Mouse (Mus musculus): ENCODE measurements around the gene Atp23. TPM values are rescaled to one million over a fixed set of nuclear protein-coding genes. Genes with fewer than 3 reads are reported as not detected.

The Atp23 gene
- total RNA-seq (2015) (7.0 and 8.6 TPM in 2 replicates), total RNA-seq (2017) (3.5 and 5.1 TPM in 2 replicates)

- ATAC-seq (ENCODE audit: poor library complexity, severe bottlenecking): peak; percentile 81
These were observed at the start of gene Atp23 for GRCm38 (mm10) chr10:126900821-126901487. Atp23 (minus strand) TSS chr10:126901355.

GRCm38 (mm10) chr10:126950572-126950971 lies 49.4 kb upstream of the Atp23 start:
- no peak for ATAC-seq (ENCODE audit: poor library complexity, severe bottlenecking)

GRCm38 (mm10) chr10:126949824-126950223 lies 48.7 kb upstream of the Atp23 start:
- ATAC-seq (ENCODE audit: poor library complexity, severe bottlenecking): no peak

GRCm38 (mm10) chr10:126945531-126945930 lies 44.4 kb upstream of the Atp23 start:
- ATAC-seq (ENCODE audit: poor library complexity, severe bottlenecking): no peak

GRCm38 (mm10) chr10:126940949-126941348 lies 39.8 kb upstream of the Atp23 start:
- no peak for ATAC-seq (ENCODE audit: poor library complexity, severe bottlenecking)

- no peak for ATAC-seq (ENCODE audit: poor library complexity, severe bottlenecking)
These were observed 34.6 kb upstream of the Atp23 start for GRCm38 (mm10) chr10:126935556-126936381.

GRCm38 (mm10) chr10:126935121-126935520 lies 34.0 kb upstream of the Atp23 start:
- ATAC-seq (ENCODE audit: poor library complexity, severe bottlenecking): no peak

GRCm38 (mm10) chr10:126934561-126934960 lies 33.4 kb upstream of the Atp23 start:
- ATAC-seq (ENCODE audit: poor library complexity, severe bottlenecking): no peak

GRCm38 (mm10) chr10:126931760-126932139 lies 30.6 kb upstream of the Atp23 start:
- no peak for ATAC-seq (ENCODE audit: poor library complexity, severe bottlenecking)

- ATAC-seq (ENCODE audit: poor library complexity, severe bottlenecking): no peak
These were observed 30.1 kb upstream of the Atp23 start for GRCm38 (mm10) chr10:126931123-126931759.

GRCm38 (mm10) chr10:126930270-126931121 lies 29.3 kb upstream of the Atp23 start:
- no peak for ATAC-seq (ENCODE audit: poor library complexity, severe bottlenecking)

GRCm38 (mm10) chr10:126929543-126929942 lies 28.4 kb upstream of the Atp23 start:
- ATAC-seq (ENCODE audit: poor library complexity, severe bottlenecking): no peak

- ATAC-seq (ENCODE audit: poor library complexity, severe bottlenecking): peak; percentile 29
These were observed 27.7 kb upstream of the Atp23 start for GRCm38 (mm10) chr10:126928819-126929206.

- peak; percentile 54 for ATAC-seq (ENCODE audit: poor library complexity, severe bottlenecking)
These were observed 27.1 kb upstream of the Atp23 start for GRCm38 (mm10) chr10:126928011-126928818.

GRCm38 (mm10) chr10:126927101-126927961 lies 26.2 kb upstream of the Atp23 start:
- no peak for ATAC-seq (ENCODE audit: poor library complexity, severe bottlenecking)

- no peak for ATAC-seq (ENCODE audit: poor library complexity, severe bottlenecking)
These were observed 24.2 kb upstream of the Atp23 start for GRCm38 (mm10) chr10:126925391-126925790.

- no peak for ATAC-seq (ENCODE audit: poor library complexity, severe bottlenecking)
These were observed 22.9 kb upstream of the Atp23 start for GRCm38 (mm10) chr10:126924087-126924486.

GRCm38 (mm10) chr10:126920220-126920619 lies 19.1 kb upstream of the Atp23 start:
- no peak for ATAC-seq (ENCODE audit: poor library complexity, severe bottlenecking)

- ATAC-seq (ENCODE audit: poor library complexity, severe bottlenecking): peak; percentile 100
These were observed 17.9 kb upstream of the Atp23 start for GRCm38 (mm10) chr10:126919067-126919466.

Measured in megakaryocyte, adult 5-6 weeks (primary cell).